Mouse (Mus musculus) adrenal gland, adult 18-20 months (tissue): Measurements from ENCODE around the gene Sgms1. TPM values are rescaled to one million over a fixed set of nuclear protein-coding genes. Genes with fewer than 3 reads are reported as not detected.

Experiments
- DNase-seq, 2 experiments: peaks; one replicate each; pipeline ENCODE4 v3.0.0; 2021 to 2022; ENCODE audit warnings: low spot score in 2 of 2
- total RNA-seq, 2 experiments: library from RNA; stranded (reverse); gene quantifications; 1 replicate in 1 of 2; 2 replicates in 1 of 2; pipeline ENCODE4 v1.2.3; 2021

Sgms1 gene
- total RNA-seq, 2 experiments from 2014 or later = 65.1 to 85.4 TPM

DNA sequence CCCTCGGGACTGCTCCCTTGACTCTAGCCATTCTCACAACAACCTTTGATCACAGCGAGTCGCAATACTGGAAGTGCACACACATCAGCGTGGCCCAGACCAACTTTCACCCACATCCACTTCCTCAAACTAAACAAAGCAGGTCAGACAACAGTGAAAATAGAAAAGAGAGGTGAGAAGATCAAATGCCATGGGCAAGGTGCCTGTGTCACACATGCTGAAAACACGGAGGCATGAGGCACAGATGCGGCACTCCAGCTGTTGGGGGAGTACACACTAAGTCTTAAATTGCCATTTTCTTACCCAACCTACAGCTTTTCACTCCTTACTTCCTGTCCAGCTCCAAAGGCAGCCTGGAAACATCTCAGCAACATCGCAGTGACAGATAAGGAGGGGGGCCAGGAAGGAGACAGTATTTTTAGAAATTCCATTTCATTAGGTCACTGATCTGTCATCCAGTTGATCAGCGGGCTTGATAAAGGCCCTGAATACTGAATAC is 202.9 kb downstream of the Sgms1 start:
- peak in 1 of 2 experiments; percentile 23 for DNase-seq

DNA sequence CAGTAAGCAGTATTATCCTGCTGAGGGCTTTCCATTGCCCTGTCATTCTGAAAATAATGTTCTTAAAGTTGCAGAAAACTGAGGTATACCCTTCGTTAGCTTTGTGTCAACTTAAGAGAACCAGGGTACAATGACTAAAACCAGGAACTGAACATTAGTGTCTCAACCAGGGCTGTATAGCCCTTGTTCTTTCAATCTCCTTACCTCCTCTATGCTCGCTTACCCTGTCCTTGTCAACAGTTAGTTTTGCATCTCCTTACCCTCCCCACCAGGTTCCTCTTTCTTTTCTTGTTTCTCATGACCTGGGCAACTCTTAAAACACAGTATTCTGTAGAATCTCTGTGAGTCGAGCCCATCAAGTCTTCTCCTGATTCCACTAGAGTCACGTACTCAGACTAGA is 206.5 kb downstream of the Sgms1 start:
- DNase-seq = no peak

DNA sequence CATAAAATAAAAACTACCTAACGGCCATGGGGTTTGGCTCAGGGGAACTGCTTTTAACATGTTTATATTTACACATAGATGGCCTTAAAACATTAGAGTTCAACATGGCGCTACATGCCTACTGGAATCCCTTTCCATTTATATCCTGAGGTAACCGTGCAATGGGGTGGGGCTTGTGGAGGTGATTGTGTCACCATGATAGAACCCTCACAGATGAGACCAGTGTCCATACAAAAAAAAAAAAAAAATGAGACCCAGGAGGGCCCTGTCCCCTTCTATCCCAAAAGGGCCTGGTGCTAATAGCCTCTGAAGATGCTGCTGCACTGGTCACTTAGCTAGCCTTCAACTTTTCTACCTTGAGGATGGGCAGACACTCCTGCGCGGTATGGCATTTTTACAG is 207.0 kb downstream of the Sgms1 start:
- DNase-seq = peak in 1 of 2 experiments; percentile 18

DNA sequence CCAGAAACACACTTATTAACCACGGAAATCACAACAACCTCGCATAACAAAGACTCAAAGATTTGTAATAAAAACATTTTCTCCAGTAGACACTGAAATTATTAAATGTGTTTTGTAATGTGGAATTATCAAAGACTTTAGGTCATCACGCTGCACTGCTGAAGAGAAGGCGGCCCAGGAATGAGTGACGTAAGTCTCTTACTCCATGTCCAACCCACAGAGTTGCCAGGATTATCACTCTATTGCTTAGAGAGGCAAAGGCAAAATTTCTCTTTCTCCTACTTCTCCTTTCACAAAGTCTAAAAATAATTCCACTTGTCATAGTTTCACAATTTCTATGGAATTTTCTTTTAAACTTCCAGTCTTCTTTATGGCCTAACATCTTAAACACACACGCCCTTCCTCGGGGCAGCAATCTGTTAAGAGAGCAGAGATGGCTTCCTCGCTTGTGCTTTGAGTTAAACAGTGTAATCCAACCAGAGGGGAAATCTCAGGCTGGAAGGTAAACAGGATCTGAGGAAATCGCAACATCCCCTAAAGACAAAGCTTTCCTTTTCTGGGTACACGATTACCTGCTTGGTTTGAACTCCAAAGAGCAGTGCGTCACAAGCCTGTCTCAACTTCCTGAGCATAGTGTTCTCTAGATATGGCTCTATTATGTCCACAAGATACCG is 207.7 kb downstream of the Sgms1 start:
- peak in 1 of 2 experiments; percentile 17 for DNase-seq

DNA sequence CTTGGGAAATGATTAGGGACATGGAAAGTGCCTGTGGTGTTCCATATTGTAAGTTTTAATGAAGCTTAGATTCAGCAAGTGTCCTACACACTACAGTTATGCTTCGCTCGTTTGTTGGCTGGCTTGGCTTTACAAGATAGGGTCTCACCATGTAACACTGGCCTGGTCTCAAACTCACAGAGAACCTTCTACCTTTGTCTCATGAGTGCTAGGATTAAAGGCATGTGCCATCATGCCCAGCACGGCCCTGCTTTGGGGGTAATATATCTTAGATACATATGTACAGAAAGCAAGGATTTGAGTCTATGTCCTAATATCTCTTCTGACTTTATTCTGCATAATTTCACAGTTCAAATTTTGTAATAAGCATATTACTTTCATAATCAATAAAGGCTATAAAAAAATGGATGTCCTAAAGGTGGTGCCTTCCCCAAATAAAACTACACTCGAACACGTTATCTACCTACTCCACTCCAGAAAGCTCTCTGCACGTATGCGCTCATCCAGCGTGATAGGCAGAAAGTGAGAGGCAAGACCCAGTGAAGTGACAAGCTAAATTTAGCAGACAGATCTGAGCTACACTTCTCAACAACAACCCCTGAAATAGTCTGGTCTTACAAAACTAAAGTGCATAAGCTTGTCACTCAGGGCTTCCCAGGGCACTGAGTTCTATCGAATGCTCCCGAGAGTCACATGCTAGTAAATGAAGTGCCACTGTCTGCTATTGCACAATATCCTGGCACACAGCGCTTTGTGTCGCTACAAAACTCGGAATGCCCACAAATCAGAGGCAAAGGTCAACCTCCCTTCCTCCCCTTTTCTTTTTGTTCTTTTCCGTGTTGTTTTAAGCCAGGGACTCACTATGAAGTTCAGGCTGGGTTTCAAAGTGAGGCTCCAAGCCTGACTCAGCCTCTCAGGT is 208.5 kb downstream of the Sgms1 start:
- peak; percentile 47 for DNase-seq

DNA sequence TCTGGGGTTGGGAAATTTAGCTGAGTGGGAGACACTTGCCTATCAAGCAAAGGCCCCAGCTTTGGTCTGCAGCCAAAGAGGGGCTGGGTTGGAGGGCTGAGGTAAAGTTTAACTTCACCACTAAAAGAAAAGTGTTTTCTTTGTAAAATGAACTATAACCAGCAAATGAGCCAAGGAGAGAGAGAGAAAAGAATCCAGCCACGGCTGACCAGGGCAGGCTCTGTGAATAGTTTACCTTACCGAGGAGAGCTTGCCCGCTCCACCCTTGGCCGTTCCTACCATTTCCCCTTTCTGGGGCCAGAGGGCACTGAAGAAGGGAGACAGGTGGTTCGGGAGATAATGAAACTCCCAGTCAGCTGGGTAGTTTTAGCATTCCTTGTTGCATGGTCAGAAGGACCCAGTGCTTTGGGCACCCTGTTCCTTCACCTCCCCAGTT is 209.5 kb downstream of the Sgms1 start:
- peak in 1 of 2 experiments; percentile 27 for DNase-seq

DNA sequence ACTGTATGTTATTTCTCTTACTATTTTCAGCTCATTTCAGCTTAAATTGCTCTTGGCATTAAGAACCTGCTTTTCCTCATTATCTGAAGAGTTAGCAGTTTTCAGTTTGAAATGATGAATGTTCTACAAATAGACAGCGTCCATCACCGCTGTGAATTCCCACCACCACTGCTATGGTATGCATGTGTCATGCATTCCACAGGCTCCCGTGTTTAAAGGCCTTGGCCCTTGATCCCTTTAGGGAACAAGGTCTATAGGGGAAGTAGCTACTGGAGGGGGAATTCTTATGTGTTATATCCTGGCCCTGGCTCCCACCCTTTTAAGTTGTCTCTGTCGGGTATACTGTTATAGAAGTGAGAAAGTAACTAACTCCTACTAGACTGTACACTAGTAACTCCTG is 210.0 kb downstream of the Sgms1 start:
- peak in 1 of 2 experiments; percentile 3 for DNase-seq

DNA sequence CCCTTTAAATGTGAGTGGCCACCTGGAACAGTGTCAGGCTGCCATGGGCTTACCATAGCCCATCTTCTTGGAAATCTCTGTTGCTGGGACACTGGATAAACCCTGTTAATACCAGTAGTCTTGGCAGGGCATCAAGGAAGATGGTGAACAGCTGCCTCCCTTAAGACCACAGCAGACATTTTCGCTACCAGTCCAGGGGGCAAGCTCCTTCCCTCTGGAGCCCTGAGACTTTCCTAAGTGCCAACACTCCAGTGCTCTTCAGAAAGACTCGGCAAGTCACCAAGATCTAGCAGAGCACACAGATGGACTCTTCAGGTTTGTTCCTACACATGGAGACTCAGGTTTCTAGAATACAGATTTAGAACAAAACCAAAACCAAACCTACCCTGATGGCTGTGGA is 211.4 kb downstream of the Sgms1 start:
- DNase-seq = peak in 1 of 2 experiments; percentile 13

DNA sequence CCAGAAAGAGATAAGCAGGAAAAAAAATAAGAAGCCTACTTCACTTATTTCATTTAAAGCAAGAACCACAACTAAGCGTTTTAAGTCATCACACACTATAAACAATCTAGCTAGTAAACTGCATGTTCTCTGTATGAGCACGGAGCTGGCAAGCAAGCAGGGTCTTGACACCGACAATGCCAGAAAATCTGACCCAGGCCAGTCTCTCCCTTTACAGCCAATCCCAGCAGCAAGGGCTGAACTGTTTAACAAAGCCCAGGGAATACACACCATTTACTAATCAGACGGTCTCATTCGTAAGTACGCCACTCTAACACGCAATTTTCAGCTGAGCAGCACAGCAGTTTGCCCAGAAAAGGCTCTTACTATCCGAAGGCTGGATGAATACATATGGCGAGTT is 213.1 kb downstream of the Sgms1 start:
- DNase-seq = peak in 1 of 2 experiments; percentile 12

DNA sequence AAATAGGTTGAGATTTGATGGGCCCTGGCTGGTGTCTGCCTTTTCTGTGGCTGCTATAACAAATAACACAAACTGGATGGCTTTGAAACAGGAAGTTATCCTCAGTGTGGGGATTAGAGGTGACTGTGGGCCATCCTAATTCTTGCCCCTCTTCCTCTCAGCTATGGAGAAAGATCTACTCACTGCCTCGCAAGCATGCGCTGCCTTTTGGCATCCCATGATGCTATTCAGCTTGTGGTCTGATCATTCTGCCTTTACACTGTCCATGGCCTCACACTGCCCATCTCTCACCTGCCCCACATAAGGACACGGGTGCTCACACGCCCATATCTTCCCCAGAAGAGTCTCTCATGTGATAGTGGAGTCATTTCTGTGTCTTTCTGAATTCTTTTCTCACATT is 213.5 kb downstream of the Sgms1 start:
- peak in 1 of 2 experiments; percentile 12 for DNase-seq

DNA sequence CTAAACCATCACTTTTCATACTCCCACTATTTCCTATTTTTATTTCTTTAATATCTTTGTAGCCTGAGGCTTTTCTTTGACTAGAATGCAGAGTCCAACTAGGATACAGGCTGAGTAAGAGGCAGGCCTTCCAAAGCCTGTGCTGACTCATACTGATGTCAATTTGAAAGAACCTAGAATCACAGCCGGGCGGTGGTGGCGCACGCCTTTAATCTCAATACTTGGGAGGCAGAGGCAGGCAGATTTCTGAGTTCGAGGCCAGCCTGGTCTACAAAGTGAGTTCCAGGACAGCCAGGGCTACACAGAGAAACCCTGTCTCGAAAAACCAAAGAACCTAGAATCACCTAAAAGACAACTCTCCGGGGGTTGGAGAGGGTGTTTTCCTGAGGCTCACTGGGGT is 214.5 kb downstream of the Sgms1 start:
- DNase-seq = no peak

DNA sequence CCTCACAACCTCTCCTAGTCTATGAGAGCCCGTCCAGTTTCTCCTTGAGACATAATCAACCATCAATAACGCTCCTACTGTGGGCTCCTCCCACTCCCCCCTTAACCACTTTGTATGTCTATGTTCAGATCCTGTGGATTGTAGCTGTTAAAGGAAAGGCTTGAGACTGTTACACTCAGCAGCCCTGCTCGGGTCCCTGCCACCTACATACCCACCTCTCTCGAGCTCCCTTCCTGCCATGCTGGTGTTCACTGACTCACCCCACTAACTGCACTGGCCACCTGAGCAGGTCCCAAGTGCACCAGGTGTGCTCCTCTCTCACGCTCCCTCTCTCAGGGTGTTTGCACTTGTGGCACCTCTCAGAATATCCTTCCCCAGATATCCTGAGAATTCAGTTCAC is 215.0 kb downstream of the Sgms1 start:
- DNase-seq = no peak

DNA sequence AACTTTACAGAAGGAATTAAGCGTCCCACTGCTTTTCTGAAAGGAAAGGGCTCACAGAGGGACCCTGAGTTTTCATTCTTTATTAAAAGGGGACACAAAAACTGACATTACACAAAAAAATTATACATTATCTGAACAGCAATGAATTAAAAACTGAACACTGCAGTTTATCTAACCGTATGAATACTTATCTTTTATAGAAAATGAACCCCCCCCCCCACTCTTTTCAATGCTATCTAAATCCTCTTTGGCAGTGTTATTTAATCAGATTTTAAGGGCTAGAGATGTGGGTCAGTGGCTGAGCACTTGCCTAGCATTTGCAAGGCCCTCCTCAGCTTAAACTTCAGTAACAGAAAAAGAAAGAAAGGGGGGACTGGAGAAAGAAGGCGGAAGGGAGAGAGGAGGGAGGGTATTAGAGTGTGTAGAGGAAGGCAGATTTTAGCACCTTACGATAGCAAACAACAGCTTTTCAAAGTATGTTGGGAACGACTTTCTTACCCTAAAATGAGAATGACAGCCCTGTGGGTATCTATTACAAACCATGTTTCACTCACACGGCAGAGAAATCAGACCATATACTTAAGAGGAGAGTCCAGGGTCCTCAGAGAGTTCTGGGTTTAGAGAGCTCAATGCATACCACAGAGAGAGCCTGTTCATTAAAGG is 215.9 kb downstream of the Sgms1 start:
- no peak for DNase-seq

DNA sequence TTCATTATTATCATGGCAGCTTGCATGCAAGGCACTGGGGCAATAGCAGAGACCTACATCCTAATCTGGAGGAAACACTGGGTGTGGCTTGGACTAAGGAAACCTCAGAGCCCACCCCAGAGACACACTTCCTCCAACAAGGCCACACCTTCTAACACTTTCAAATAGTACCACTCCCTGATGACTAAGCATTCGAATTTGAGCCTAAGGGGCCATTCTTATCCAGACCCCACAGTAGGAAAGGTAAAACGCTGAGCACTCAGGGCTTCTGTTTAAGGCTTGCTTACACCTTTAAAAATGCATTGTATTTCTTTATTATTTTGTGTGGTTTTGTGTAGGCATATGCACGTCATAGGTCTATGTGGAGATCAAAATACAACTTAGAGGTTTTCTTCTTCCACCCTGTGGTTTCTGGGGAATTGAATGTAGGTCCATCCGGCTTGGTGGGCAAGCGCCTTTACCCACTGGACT is 217.0 kb downstream of the Sgms1 start:
- DNase-seq = no peak

DNA sequence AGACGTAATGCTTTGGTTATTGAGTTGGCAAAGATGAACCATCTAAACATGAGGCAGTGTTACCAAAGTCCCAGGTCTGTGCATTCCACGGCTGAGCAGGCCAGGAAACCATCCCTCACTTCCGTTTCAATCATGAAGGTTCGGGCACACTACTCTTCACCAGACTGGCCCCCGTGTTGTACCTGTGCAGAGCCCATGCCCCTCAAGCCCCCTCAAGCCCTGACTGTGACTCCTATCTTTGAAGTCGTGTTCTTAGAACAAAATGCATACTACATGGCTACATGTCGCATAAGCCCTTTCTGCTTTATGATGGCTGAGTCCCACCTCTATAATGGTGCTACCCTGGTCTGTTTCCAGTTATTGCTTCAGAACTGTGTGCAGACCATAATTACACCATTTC is 217.5 kb downstream of the Sgms1 start:
- DNase-seq = no peak

DNA sequence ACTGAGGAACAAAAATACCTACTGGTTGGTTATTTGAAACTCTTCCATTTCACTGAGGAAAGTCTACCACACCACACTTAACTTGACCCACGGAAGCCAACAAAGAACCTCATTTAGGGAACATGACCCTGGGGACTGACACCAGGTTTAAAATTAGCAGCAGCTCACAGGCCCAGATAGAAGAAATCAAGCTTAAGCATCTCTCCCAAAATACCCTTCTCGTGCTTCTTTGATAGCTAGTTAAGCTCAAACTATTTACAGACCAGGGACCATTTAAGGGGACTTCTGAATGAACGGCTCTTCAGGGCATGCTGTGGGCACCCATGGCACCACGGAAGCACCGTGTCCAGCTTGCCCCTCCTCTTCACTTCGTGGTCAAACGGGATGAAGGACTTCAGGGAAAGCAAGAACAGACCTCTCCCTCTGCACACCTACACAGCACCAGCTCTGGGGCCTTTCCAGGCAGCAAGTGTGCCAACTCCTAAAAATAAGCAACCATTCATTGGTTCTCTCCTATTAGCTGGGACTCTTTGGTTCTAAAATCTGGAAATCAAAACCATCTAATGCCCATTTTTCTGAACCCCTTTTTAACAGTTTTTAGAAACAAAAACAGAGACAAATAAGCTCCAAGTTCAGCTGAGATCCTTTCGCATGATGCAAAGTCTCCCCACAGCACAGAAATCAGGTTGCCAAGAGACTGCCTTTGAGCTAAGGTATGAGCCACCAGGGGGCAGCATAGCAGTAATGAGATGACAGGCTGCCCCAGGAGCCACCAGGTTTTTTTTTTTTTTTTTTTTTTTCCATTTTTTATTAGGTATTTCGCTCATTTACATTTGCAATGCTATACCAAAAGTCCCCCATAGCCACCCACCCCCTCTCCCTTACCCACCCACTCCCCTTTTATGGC is 219.6 kb downstream of the Sgms1 start:
- DNase-seq = peak; percentile 73 to 84

DNA sequence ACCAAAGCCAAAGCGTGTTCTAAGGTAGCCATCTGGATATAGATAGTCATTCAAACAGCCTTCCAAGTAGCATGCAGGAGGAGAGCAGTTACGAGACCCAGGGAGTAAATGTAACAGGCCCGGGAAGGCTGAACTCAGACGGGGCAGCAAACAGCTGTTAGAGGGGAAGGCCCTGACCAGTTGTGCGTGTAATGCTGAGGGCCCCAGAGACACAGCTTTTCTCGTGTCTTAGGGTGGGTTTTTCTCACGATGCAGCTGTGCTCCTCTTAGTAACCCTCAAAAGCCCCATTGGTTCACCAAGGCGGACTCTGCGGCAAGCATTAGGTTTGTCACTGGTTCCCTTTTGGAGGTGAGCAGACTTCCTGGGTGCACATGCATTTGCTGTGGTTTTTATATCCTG is 221.5 kb downstream of the Sgms1 start:
- peak in 1 of 2 experiments; percentile 18 for DNase-seq

DNA sequence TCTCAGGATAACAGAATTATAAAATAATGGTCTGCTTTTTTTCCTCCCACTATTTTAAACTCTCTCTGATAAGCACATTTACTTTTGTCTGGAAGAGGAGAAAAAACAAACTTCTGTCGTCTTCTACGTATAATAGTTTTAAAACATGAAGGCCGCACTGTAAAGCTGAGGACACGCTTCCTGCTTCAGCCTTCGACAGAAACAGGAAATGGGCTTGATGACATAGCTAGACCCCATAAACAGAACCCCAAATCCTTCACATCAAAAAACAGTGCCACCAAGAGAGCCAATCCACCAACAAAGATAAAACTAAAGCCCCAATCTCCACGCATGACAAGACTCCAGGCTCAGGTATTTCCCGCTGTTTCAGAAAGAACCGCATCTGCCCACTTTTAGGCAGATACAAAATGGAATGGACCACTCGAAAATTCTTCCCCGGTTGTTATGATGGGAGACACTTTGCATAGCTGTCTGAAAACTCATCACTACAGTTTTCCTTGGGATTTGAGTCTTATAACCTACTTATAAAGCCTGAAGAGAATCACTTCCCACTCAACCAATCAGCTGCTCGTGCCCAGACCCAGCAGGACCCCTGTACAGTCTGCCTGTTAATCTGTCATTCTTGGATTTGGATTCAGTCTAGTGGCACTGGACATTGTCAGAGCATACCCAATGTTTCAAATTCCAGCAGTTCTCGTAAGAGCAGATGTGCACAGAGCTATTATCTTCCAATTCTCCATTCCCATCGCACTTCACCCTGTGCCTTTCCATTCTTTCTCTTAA is 222.5 kb downstream of the Sgms1 start:
- DNase-seq = peak in 1 of 2 experiments; percentile 10

DNA sequence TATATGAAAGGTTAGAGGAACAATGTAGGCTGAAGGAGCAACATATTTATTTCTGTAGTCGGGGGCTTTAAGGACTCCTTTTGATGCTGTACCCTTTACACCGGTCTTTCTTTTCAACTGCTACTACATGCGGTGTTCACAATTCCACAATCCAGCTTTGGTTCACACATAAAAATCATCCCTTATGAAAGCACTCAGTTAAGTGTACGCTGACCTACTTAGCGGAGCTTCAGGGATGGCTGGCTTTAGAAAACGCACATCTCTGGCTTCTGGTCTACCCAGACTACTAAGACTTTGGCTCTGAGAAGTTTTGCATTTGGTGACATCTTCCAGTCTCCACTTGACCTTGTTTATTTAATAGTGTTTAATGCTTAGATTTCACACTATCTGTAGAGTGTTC is 223.8 kb downstream of the Sgms1 start:
- DNase-seq = no peak
